Mouse (Mus musculus) liver, adult 2 months (tissue): ENCODE results near the gene Gm20388.

Experiments used
- CTCF ChIP-seq: fragments of 200-500 bp; IDR thresholded peaks from 2 replicates; pipeline ENCODE4 v1.5.1; 2011; ENCODE audit warnings: low read depth, low read length, control low read depth
- POLR2A ChIP-seq: fragments of 200-500 bp; IDR thresholded peaks from 2 replicates; pipeline ENCODE4 v1.6.1; 2011; ENCODE audit warnings: low read length, control low read depth; ENCODE audit not compliant: insufficient read depth; ENCODE audit errors: extremely low read depth

DNA sequence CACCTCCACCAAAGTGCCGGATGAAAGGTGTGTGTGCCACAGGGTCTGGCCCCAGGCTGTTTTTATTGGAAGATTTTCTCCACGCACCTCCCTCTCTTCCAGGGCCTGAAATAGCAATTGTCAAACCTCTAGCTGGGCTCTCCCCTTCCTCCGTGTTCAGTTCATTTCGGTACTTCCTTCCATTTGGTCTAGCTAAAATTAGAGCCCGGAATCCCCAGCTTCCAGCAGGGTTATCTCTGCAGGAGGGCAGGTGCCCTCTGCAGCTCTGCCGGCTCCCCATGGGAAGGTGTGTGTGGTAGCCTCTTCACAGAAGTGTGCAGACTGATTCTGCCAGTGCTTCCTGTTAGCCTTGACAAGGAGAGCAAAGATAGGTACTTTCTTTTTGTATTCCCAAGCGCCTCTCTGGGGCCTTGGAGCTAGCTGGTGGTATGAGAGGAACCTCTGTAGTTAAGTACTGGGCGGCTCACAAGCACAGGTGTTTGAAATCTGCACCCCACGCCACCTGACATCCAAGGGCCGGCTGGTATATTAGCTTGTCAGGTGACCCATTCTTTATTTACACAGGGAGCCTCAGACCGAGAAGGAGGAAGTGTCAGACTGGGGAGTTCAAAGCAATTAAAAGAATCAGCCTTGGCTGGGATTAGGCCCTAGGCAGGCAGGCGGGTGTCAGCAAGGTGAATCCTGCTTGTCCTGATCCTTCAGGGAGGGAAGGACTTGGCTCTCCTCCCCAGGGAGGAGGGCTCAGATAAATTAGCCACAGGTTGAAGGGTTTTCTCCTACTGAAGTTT is 579.9 kb downstream of the Gm20388 start:
- TF ChIP-seq POLR2A (no peak), CTCF (no peak)
